Mouse (Mus musculus): ENCODE results near the gene Prlhr. TPM values are rescaled to one million over a fixed set of nuclear protein-coding genes. Genes with fewer than 3 reads are reported as not detected.

The Prlhr gene
- not detected for polyA plus RNA-seq (2014; fragmentation: Illumina TruSeq; extraction: RNeasy Lipid Tissue Mini Kit (QIAGEN cat#74804))

GRCm38 (mm10) chr19:60468254-60468762 is at the start of gene Prlhr:
Prlhr (minus strand) TSS chr19:60468304.

Other genes with a start within 250 kb of the Prlhr start
- 91.0 TPM for gene Fam204a, start 241.6 kb downstream of the Prlhr start, polyA plus RNA-seq (2014; fragmentation: Illumina TruSeq; extraction: RNeasy Lipid Tissue Mini Kit (QIAGEN cat#74804))
- 92.0 TPM for gene Cacul1, start 112.7 kb upstream of the Prlhr start, polyA plus RNA-seq (2014; fragmentation: Illumina TruSeq; extraction: RNeasy Lipid Tissue Mini Kit (QIAGEN cat#74804))

Data from ovary, adult 10 weeks (tissue).